Mouse (Mus musculus): Measurements from ENCODE around the gene Eri3. TPM values are rescaled to one million over a fixed set of nuclear protein-coding genes. Genes with fewer than 3 reads are reported as not detected.

Gene Eri3
- polyA plus RNA-seq, 1 experiment from 2014 or later: 116 TPM

- no peaks in the 10 kb centered on the region for H3K9me3 ChIP-seq
- H3K4me3 ChIP-seq: no peak overlapping the region
- peaks cover 87% of the 10 kb centered on the region for H3K36me3 ChIP-seq (replicated peaks)
- WGBS: 30% methylated on average over 8 of the region's 8 CpGs
- H3K4me1 ChIP-seq: peaks cover 29% of the 10 kb centered on the region
- H3K27ac ChIP-seq: no peak overlapping the region
- no peak for DNase-seq (ENCODE audit: extremely low spot score, low spot score)
- no peaks in the 10 kb centered on the region; the same call in none of the 2 replicates for H3K27me3 ChIP-seq (ENCODE audit: poor library complexity, severe bottlenecking)
These were observed 39.0 kb downstream of the Eri3 start for GRCm38 (mm10) chr4:117589081-117589660.

DNA sequence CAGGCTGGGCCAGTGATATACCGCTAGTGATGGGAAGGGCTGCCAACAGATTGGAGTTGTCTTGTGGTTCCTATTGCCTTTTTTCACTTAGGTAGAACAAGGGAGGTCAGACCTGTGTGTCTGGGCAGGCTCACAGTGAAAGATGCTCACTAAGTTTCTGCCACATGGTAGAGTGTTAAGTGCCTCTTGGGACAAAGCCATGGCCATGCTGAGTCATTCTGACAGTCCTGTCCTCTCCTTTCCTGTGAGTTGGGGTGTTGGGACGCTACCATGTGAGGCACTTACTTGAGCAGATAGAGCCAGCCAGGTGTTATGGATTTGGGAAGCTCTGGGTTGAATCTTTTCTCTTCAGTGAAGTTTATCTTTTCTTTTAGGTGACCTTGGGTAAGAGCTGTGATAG is 40.6 kb downstream of the Eri3 start:
- no peaks in the 10 kb centered on the region; the same call in none of the 2 replicates for H3K27me3 ChIP-seq (ENCODE audit: poor library complexity, severe bottlenecking)
- 81% methylated on average over 2 of the region's 2 CpGs for WGBS
- no peaks in the 10 kb centered on the region for H3K9me3 ChIP-seq
- DNase-seq (ENCODE audit: extremely low spot score, low spot score): no peak
- H3K27ac ChIP-seq: no peak overlapping the region
- H3K36me3 ChIP-seq (replicated peaks): peaks cover 87% of the 10 kb centered on the region
- H3K4me3 ChIP-seq: no peak overlapping the region
- H3K4me1 ChIP-seq: peaks cover 33% of the 10 kb centered on the region

DNA sequence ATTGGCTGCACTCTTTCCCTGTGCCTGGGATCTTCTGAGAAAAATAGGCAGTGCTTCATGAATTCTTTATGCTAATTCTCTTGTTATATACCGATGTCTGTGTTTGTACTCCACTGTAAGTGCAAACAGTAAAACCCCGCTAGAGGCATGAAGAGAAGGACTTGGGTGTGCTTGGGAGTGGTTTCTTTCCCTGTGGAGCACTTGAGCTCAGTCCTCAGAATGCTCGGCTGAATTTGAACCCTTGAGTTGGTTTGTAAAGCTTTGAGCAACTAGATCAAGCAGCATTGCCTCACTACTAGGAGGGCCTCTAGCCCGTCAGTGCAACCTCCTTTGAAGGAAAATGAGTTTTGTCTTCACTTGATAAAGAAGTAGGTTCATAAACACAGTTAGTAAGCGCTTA is 42.0 kb downstream of the Eri3 start:
- Histone ChIP-seq H3K27me3 (ENCODE audit: poor library complexity, severe bottlenecking) (no peaks in the 10 kb centered on the region; the same call in none of the 2 replicates), H3K36me3 (replicated peaks) (peaks cover 87% of the 10 kb centered on the region), H3K4me3 (no peak overlapping the region), H3K4me1 (peaks cover 27% of the 10 kb centered on the region), H3K27ac (no peak overlapping the region), H3K9me3 (no peaks in the 10 kb centered on the region)
- 91% methylated on average over 5 of the region's 5 CpGs for WGBS
- no peak for DNase-seq (ENCODE audit: extremely low spot score, low spot score)

- no peaks in the 10 kb centered on the region; the same call in none of the 2 replicates for H3K27me3 ChIP-seq (ENCODE audit: poor library complexity, severe bottlenecking)
- 84% methylated on average over 10 of the region's 10 CpGs for WGBS
- peaks cover 10% of the 10 kb centered on the region for H3K4me1 ChIP-seq
- DNase-seq (ENCODE audit: extremely low spot score, low spot score): no peak
- H3K4me3 ChIP-seq: no peak overlapping the region
- no peak overlapping the region for H3K27ac ChIP-seq
- H3K9me3 ChIP-seq: no peaks in the 10 kb centered on the region
- peaks cover 93% of the 10 kb centered on the region for H3K36me3 ChIP-seq (replicated peaks)
These were observed 45.1 kb downstream of the Eri3 start for GRCm38 (mm10) chr4:117595293-117595692.

DNA sequence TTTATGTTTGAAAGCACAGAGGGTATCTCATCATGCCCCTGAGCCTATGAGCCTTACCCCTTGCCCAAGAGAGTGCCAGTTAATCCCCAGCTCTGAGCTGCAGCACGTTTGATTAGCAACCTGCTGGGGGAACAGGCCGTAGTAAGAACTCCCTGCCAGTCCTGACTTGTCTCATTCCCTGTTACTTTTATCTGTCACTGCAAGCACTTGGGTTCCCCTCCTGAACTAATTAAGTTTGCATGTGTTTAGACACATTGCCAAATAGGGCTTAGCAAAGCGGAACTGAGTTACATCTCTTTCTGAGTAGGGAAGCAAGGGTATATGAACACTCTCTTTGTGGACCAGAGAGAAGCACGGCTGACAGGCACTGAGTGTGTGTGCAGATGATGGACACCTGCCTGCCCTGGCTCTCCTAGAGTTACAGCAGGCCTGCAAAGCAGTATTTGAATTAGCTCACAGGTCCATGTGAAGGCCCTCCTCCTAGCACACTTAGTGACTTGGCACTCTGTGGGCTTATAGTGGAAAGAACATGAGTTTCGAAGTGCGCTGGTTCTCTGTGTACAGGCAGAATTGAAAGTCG is 49.9 kb downstream of the Eri3 start:
- peaks cover 37% of the 10 kb centered on the region for H3K4me1 ChIP-seq
- no peak overlapping the region for H3K4me3 ChIP-seq
- H3K9me3 ChIP-seq: no peaks in the 10 kb centered on the region
- no peak overlapping the region for H3K27ac ChIP-seq
- 59% methylated on average over 7 of the region's 7 CpGs for WGBS
- H3K27me3 ChIP-seq (ENCODE audit: poor library complexity, severe bottlenecking): no peaks in the 10 kb centered on the region
- DNase-seq (ENCODE audit: extremely low spot score, low spot score): no peak
- peaks cover 67% of the 10 kb centered on the region for H3K36me3 ChIP-seq (replicated peaks)

DNA sequence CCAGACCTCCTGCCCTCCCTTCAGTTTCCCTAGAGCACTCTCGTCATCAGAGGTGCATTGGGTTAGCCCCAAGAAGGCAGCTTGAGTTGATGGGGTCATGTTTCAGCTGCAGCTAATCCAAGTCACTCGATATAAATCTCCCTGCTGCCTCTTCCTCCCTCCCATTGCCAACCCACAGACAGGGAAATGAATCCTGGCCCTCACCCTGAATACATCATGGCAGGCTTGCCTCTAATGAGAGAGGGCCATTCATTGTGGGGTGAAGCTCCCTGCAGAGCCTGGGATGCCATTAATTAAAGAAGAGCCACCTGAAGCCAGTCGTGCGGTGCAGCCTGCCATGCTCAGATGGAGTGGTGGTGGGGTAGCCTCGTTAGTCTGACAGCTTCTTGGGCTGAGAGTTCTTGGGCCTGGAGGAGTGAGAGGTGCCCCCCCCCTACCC is 51.2 kb downstream of the Eri3 start:
- DNase-seq (ENCODE audit: extremely low spot score, low spot score): no peak
- Histone ChIP-seq H3K9me3 (no peaks in the 10 kb centered on the region), H3K36me3 (replicated peaks) (peaks cover 60% of the 10 kb centered on the region), H3K4me3 (no peak overlapping the region), H3K27ac (no peak overlapping the region), H3K27me3 (ENCODE audit: poor library complexity, severe bottlenecking) (no peaks in the 10 kb centered on the region), H3K4me1 (peaks cover 45% of the 10 kb centered on the region)
- WGBS: 7% methylated on average over 5 of the region's 5 CpGs

- peaks cover 51% of the 10 kb centered on the region for H3K4me1 ChIP-seq
- no peaks in the 10 kb centered on the region for H3K27me3 ChIP-seq (ENCODE audit: poor library complexity, severe bottlenecking)
- DNase-seq (ENCODE audit: extremely low spot score, low spot score): no peak
- H3K36me3 ChIP-seq (replicated peaks): peaks cover 64% of the 10 kb centered on the region
- WGBS: 46% methylated on average over 16 of the region's 16 CpGs
- no peak overlapping the region for H3K4me3 ChIP-seq
- H3K27ac ChIP-seq: peak overlapping the region; percentile 32; the same call in 1 of the 2 replicates
- H3K9me3 ChIP-seq: no peaks in the 10 kb centered on the region
These were observed 55.2 kb downstream of the Eri3 start for GRCm38 (mm10) chr4:117605099-117605953.

DNA sequence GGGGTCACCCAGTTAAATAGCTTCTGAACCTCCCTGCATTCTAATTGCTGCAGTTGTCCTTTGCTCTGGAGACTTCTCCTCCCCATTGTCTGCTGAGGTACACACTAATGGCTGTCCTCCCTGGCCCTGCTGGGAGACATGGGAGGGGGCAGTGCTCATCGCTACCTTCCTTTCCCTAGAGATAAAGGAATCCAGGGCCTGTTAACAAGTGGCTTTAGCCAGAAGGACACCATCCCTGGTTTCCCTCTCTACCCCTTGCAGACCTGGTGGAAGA is 55.7 kb downstream of the Eri3 start:
- WGBS: 62% methylated on average over 1 of the region's 1 CpGs
- Histone ChIP-seq H3K36me3 (replicated peaks) (peaks cover 69% of the 10 kb centered on the region), H3K4me1 (peaks cover 46% of the 10 kb centered on the region), H3K9me3 (no peaks in the 10 kb centered on the region), H3K27me3 (ENCODE audit: poor library complexity, severe bottlenecking) (no peaks in the 10 kb centered on the region), H3K4me3 (no peak overlapping the region), H3K27ac (0 out of 2 replicates have a peak overlapping the region, but pooled peaks have one; percentile 32)
- no peak for DNase-seq (ENCODE audit: extremely low spot score, low spot score)

- no peaks in the 10 kb centered on the region for H3K9me3 ChIP-seq
- H3K27me3 ChIP-seq (ENCODE audit: poor library complexity, severe bottlenecking): no peaks in the 10 kb centered on the region
- H3K4me3 ChIP-seq: no peak overlapping the region
- H3K36me3 ChIP-seq (replicated peaks): peaks cover 70% of the 10 kb centered on the region
- H3K27ac ChIP-seq: no peak overlapping the region
- DNase-seq (ENCODE audit: extremely low spot score, low spot score): no peak
- WGBS: 84% methylated on average over 5 of the region's 5 CpGs
- H3K4me1 ChIP-seq: peaks cover 36% of the 10 kb centered on the region
These were observed 56.9 kb downstream of the Eri3 start for GRCm38 (mm10) chr4:117606831-117607610.

DNA sequence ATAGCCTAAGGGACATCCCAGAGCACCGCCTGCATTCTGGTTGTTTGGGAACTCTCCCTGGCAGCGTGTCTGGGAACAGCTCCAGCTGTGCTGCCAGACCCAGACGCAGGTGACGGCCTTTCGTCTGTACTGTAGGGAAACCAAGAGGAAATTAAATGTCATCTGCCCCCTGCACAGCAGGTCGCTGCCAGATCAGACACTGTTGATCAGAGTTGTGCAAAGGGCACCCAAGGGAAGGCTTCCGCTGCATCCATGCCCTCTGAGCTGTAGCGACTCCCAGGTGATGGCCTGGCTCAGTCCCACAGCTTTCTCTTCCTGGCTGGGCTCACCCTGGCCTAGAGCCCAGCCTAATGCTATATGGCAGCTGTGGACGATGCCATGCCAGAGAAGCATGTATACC is 58.1 kb downstream of the Eri3 start:
- H3K4me1 ChIP-seq: peaks cover 36% of the 10 kb centered on the region
- WGBS: 90% methylated on average over 9 of the region's 9 CpGs
- H3K27me3 ChIP-seq (ENCODE audit: poor library complexity, severe bottlenecking): no peaks in the 10 kb centered on the region
- peaks cover 75% of the 10 kb centered on the region for H3K36me3 ChIP-seq (replicated peaks)
- H3K4me3 ChIP-seq: no peak overlapping the region
- no peak overlapping the region for H3K27ac ChIP-seq
- no peaks in the 10 kb centered on the region for H3K9me3 ChIP-seq
- no peak for DNase-seq (ENCODE audit: extremely low spot score, low spot score)

GRCm38 (mm10) chr4:117609371-117610039 is 59.3 kb downstream of the Eri3 start:
- H3K27ac ChIP-seq: no peak overlapping the region
- no peaks in the 10 kb centered on the region for H3K9me3 ChIP-seq
- no peaks in the 10 kb centered on the region for H3K27me3 ChIP-seq (ENCODE audit: poor library complexity, severe bottlenecking)
- no peak for DNase-seq (ENCODE audit: extremely low spot score, low spot score)
- no peak overlapping the region for H3K4me3 ChIP-seq
- 81% methylated on average over 7 of the region's 7 CpGs for WGBS
- H3K4me1 ChIP-seq: peaks cover 30% of the 10 kb centered on the region
- H3K36me3 ChIP-seq (replicated peaks): peaks cover 84% of the 10 kb centered on the region

GRCm38 (mm10) chr4:117611385-117611784 is 61.2 kb downstream of the Eri3 start:
- H3K9me3 ChIP-seq: no peaks in the 10 kb centered on the region
- no peak overlapping the region for H3K4me3 ChIP-seq
- H3K4me1 ChIP-seq: peaks cover 11% of the 10 kb centered on the region; the same call in 1 of the 2 replicates
- no peak for DNase-seq (ENCODE audit: extremely low spot score, low spot score)
- peaks cover 93% of the 10 kb centered on the region for H3K36me3 ChIP-seq (replicated peaks)
- H3K27ac ChIP-seq: no peak overlapping the region
- 85% methylated on average over 4 of the region's 4 CpGs for WGBS
- H3K27me3 ChIP-seq (ENCODE audit: poor library complexity, severe bottlenecking): no peaks in the 10 kb centered on the region

Measured in forebrain, embryonic 10.5 days (tissue).